Mouse (Mus musculus) right cerebral cortex, postnatal 14 days (tissue): ENCODE results near the gene AU021092.
A peak's percentile ranks its signal among the peaks of the same experiment; 100 is the strongest.
"Not testable (repeated sequence)": the region's sequence is repeated elsewhere in the genome, so short reads cannot be mapped to it uniquely, and the experiment has no call there.

Experiments used
- DNase-seq: peaks from one replicate; pipeline ENCODE4 v3.0.0; 2022

The AU021092 gene

GRCm38 (mm10) chr16:5222140-5222539 is at the start of gene AU021092:
Gene AU021092 (minus strand): TSS chr16:5222299.
- no peak for DNase-seq

- DNase-seq, result no peak
These were observed 49.4 kb upstream of the AU021092 start for GRCm38 (mm10) chr16:5271411-5272035.

GRCm38 (mm10) chr16:5263926-5264325 is 41.8 kb upstream of the AU021092 start:
- no peak for DNase-seq

GRCm38 (mm10) chr16:5263156-5263555 is 41.1 kb upstream of the AU021092 start:
- DNase-seq, result no peak

GRCm38 (mm10) chr16:5255779-5256496 is 33.8 kb upstream of the AU021092 start, which contains the start of gene Eef2kmt:
Gene Eef2kmt (minus strand): TSS chr16:5255983.
- DNase-seq, result peak; percentile 97

GRCm38 (mm10) chr16:5255081-5255740 is 33.1 kb upstream of the AU021092 start:
- DNase-seq, result no peak

GRCm38 (mm10) chr16:5254346-5255025 is 32.4 kb upstream of the AU021092 start:
- peak; percentile 60 for DNase-seq

- no peak for DNase-seq
These were observed 30.2 kb upstream of the AU021092 start for GRCm38 (mm10) chr16:5252260-5252659.

GRCm38 (mm10) chr16:5250891-5251290 is 28.8 kb upstream of the AU021092 start:
- DNase-seq, result no peak

- peak; percentile 55 for DNase-seq
These were observed 22.3 kb upstream of the AU021092 start for GRCm38 (mm10) chr16:5244411-5244810.

- no peak for DNase-seq
These were observed 20.8 kb upstream of the AU021092 start for GRCm38 (mm10) chr16:5242882-5243281.

- no peak for DNase-seq
These were observed 20.3 kb upstream of the AU021092 start for GRCm38 (mm10) chr16:5242355-5242754.

- DNase-seq, result peak; percentile 95
These were observed 11.6 kb upstream of the AU021092 start, which contains the start of gene Alg1 for GRCm38 (mm10) chr16:5233418-5234313. Gene Alg1 (plus strand): TSS chr16:5233621.

- no peak for DNase-seq
These were observed 10.9 kb upstream of the AU021092 start for GRCm38 (mm10) chr16:5232982-5233381.

- DNase-seq, result not testable (repeated sequence)
These were observed 6.0 kb upstream of the AU021092 start for GRCm38 (mm10) chr16:5228103-5228502.

GRCm38 (mm10) chr16:5227501-5227900 is 5.4 kb upstream of the AU021092 start:
- DNase-seq, result not testable (repeated sequence)

- not testable (repeated sequence) for DNase-seq
These were observed 4.4 kb upstream of the AU021092 start for GRCm38 (mm10) chr16:5226534-5226933.

- DNase-seq, result no peak
These were observed 696 bp downstream of the AU021092 start for GRCm38 (mm10) chr16:5221403-5221802.

GRCm38 (mm10) chr16:5217341-5218133 is 4.6 kb downstream of the AU021092 start:
- DNase-seq, result no peak

- DNase-seq, result no peak
These were observed 5.4 kb downstream of the AU021092 start for GRCm38 (mm10) chr16:5216686-5217085.

GRCm38 (mm10) chr16:5214126-5214525 is 8.0 kb downstream of the AU021092 start:
- no peak for DNase-seq
